Mouse (Mus musculus): ENCODE measurements around the gene Hip1.

The Hip1 gene

GRCm38 (mm10) chr5:135544865-135545797 is at the start of gene Hip1:
Gene Hip1, minus strand, starts transcription at chr5:135545120.
- peak; percentile 95 for DNase-seq (ENCODE audit: low read depth)

GRCm38 (mm10) chr5:135589996-135590784 is 45.3 kb upstream of the Hip1 start:
- DNase-seq (ENCODE audit: low read depth) = no peak

- DNase-seq (ENCODE audit: low read depth) = no peak
These were observed 42.8 kb upstream of the Hip1 start for GRCm38 (mm10) chr5:135587764-135588163.

- DNase-seq (ENCODE audit: low read depth) = no peak
These were observed 40.8 kb upstream of the Hip1 start for GRCm38 (mm10) chr5:135585691-135586090.

GRCm38 (mm10) chr5:135582330-135582729 is 37.4 kb upstream of the Hip1 start:
- no peak for DNase-seq (ENCODE audit: low read depth)

- DNase-seq (ENCODE audit: low read depth) = no peak
These were observed 34.4 kb upstream of the Hip1 start for GRCm38 (mm10) chr5:135579331-135579751.

GRCm38 (mm10) chr5:135576055-135576454 is 31.1 kb upstream of the Hip1 start:
- no peak for DNase-seq (ENCODE audit: low read depth)

- DNase-seq (ENCODE audit: low read depth) = no peak
These were observed 28.1 kb upstream of the Hip1 start, which contains the start of gene Ccl24 for GRCm38 (mm10) chr5:135573006-135573405. Gene Ccl24, minus strand, starts transcription at chr5:135573049.

- DNase-seq (ENCODE audit: low read depth) = no peak
These were observed 23.8 kb upstream of the Hip1 start for GRCm38 (mm10) chr5:135568698-135569097.

GRCm38 (mm10) chr5:135567556-135568265 is 22.8 kb upstream of the Hip1 start:
- DNase-seq (ENCODE audit: low read depth) = no peak

- no peak for DNase-seq (ENCODE audit: low read depth)
These were observed 18.5 kb upstream of the Hip1 start, which contains the start of gene Ccl26 for GRCm38 (mm10) chr5:135563469-135563868. Gene Ccl26, minus strand, starts transcription at chr5:135563569.

- no peak for DNase-seq (ENCODE audit: low read depth)
These were observed 12.8 kb upstream of the Hip1 start for GRCm38 (mm10) chr5:135557671-135558070.

GRCm38 (mm10) chr5:135557051-135557450 is 12.1 kb upstream of the Hip1 start:
- DNase-seq (ENCODE audit: low read depth) = no peak

- no peak for DNase-seq (ENCODE audit: low read depth)
These were observed 11.3 kb upstream of the Hip1 start for GRCm38 (mm10) chr5:135556259-135556658.

- DNase-seq (ENCODE audit: low read depth) = no peak
These were observed 6.7 kb upstream of the Hip1 start for GRCm38 (mm10) chr5:135551591-135551990.

GRCm38 (mm10) chr5:135550910-135551309 is 6.0 kb upstream of the Hip1 start:
- DNase-seq (ENCODE audit: low read depth) = no peak

GRCm38 (mm10) chr5:135547990-135548389 is 3.1 kb upstream of the Hip1 start:
- DNase-seq (ENCODE audit: low read depth) = no peak

- no peak for DNase-seq (ENCODE audit: low read depth)
These were observed 825 bp downstream of the Hip1 start for GRCm38 (mm10) chr5:135544032-135544558.

GRCm38 (mm10) chr5:135537794-135538214 is 7.1 kb downstream of the Hip1 start:
- no peak for DNase-seq (ENCODE audit: low read depth)

- DNase-seq (ENCODE audit: low read depth) = peak; percentile 54
These were observed 7.6 kb downstream of the Hip1 start for GRCm38 (mm10) chr5:135537326-135537725.

GRCm38 (mm10) chr5:135535867-135536266 is 9.1 kb downstream of the Hip1 start:
- DNase-seq (ENCODE audit: low read depth) = no peak

GRCm38 (mm10) chr5:135533431-135533830 is 11.5 kb downstream of the Hip1 start:
- no peak for DNase-seq (ENCODE audit: low read depth)

Data from c-Kit-positive CD71-negative TER-119-negative erythroid progenitor cells, embryonic 14.5 days (primary cell).